Mouse (Mus musculus): ENCODE measurements at regions not wholly inside any gene's neighbourhood (a gene's known extent, or its start where the extent isn't known, plus 50 kb on each side); places are given as distances from the start of the nearest gene placed in this dataset.

GRCm38 (mm10) chr19:52707679-52708078 lies 332.3 kb downstream of the Xpnpep1 start:
- DNase-seq (ENCODE audit: low read depth), result peak; percentile 69

GRCm38 (mm10) chr19:52661009-52661408 lies 379.0 kb downstream of the Xpnpep1 start:
- no peak for TF ChIP-seq CTCF (IDR thresholded peaks at IDR 0.05; ENCODE audit: borderline replicate concordance, extremely low read depth, insufficient read depth, insufficient read length)
- no peak for TF ChIP-seq POLR2A (IDR thresholded peaks at IDR 0.05; ENCODE audit: borderline replicate concordance, extremely low read depth, insufficient read depth, insufficient read length, poor library complexity, severe bottlenecking)
- peak; percentile 78 for DNase-seq (ENCODE audit: low read depth)

More at GRCm38 (mm10) chr19:52707679-52708078, 332.3 kb downstream of the Xpnpep1 start:
- no peak for TF ChIP-seq CTCF (IDR thresholded peaks at IDR 0.05; ENCODE audit: borderline replicate concordance, extremely low read depth, insufficient read depth, insufficient read length)

- TF ChIP-seq POLR2A (IDR thresholded peaks at IDR 0.05; ENCODE audit: borderline replicate concordance, extremely low read depth, insufficient read depth, insufficient read length, poor library complexity, severe bottlenecking), result no peak
- TF ChIP-seq CTCF (IDR thresholded peaks at IDR 0.05; ENCODE audit: borderline replicate concordance, extremely low read depth, insufficient read depth, insufficient read length), result no peak
- peak; percentile 92 for DNase-seq (ENCODE audit: low read depth)
These were observed 383.3 kb downstream of the Ins1 start for GRCm38 (mm10) chr19:52647066-52648046.

GRCm38 (mm10) chr19:52640228-52640627 lies 376.1 kb downstream of the Ins1 start:
- DNase-seq (ENCODE audit: low read depth), result no peak
- no peak for TF ChIP-seq CTCF (IDR thresholded peaks at IDR 0.05; ENCODE audit: borderline replicate concordance, extremely low read depth, insufficient read depth, insufficient read length)
- no peak for TF ChIP-seq POLR2A (IDR thresholded peaks at IDR 0.05; ENCODE audit: borderline replicate concordance, extremely low read depth, insufficient read depth, insufficient read length, poor library complexity, severe bottlenecking)

DNA sequence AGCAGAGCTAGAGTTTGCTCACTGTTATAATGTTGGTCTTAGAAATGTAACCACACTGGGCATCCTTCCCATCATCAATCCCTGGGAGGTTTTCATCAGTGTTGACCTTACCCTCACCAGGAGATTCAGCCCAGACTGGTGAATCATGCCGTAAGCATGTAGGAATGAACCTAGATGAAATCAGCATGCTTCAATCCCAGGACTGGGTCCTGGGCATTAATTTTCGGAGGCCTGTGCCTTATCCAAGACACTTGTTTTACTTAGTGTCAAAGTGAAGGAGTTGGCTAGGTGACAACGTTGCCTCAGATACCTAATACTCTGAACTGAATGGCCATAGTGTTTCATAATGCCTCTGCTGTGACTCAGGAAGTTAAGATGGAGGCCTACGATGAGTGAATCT lies 368.4 kb downstream of the Ins1 start:
- TF ChIP-seq POLR2A (IDR thresholded peaks at IDR 0.05; ENCODE audit: borderline replicate concordance, extremely low read depth, insufficient read depth, insufficient read length, poor library complexity, severe bottlenecking) (no peak), CTCF (IDR thresholded peaks at IDR 0.05; ENCODE audit: borderline replicate concordance, extremely low read depth, insufficient read depth, insufficient read length) (no peak)
- DNase-seq (ENCODE audit: low read depth), result no peak

DNA sequence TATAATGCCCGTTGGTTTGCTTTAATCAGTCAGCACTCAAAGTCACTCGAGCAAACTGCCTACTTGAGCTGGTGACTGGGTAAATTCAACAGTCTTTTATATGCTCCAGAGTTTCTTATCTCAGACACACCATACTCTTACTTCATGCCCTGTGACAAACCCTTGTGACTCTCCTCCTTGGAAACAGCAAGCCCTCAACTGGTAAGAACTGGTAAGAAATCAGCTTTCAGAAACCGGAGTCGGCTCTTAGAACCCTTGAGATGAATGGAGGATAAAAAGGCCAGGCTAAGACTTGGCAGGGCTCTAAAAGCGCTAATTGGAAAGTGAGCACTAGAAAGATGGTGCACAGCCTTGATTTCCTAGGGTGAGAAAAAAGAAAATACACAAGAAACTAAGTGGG lies 360.2 kb downstream of the Ins1 start:
- no peak for TF ChIP-seq CTCF (IDR thresholded peaks at IDR 0.05; ENCODE audit: borderline replicate concordance, extremely low read depth, insufficient read depth, insufficient read length)
- no peak for TF ChIP-seq POLR2A (IDR thresholded peaks at IDR 0.05; ENCODE audit: borderline replicate concordance, extremely low read depth, insufficient read depth, insufficient read length, poor library complexity, severe bottlenecking)
- DNase-seq (ENCODE audit: low read depth), result peak; percentile 83

DNA sequence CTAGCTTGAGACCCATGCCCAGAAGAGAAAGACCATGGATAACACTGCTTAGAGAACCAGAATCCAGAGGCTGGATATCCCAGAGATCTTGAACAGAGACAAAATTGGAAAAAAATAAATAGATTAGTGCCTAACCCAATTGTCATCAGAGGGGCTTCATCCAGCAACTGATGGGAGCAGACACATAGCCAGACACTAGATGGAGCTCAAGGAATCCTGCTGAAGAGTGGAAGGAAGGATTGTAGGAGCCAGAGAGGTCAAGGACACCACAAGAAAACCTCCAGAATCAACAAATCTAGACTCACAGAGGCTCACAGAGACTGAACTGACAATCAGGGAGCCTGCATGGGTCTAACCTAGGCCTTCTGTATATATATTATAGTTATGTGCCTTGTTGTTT lies 359.4 kb downstream of the Ins1 start:
- TF ChIP-seq CTCF (IDR thresholded peaks at IDR 0.05; ENCODE audit: borderline replicate concordance, extremely low read depth, insufficient read depth, insufficient read length) (peak; percentile 38; the same call in 1 of the 2 replicates), POLR2A (IDR thresholded peaks at IDR 0.05; ENCODE audit: borderline replicate concordance, extremely low read depth, insufficient read depth, insufficient read length, poor library complexity, severe bottlenecking) (no peak)
- DNase-seq (ENCODE audit: low read depth), result peak; percentile 53

- DNase-seq (ENCODE audit: low read depth), result no peak
- TF ChIP-seq CTCF (IDR thresholded peaks at IDR 0.05; ENCODE audit: borderline replicate concordance, extremely low read depth, insufficient read depth, insufficient read length) (no peak), POLR2A (IDR thresholded peaks at IDR 0.05; ENCODE audit: borderline replicate concordance, extremely low read depth, insufficient read depth, insufficient read length, poor library complexity, severe bottlenecking) (no peak)
These were observed 349.3 kb downstream of the Ins1 start for GRCm38 (mm10) chr19:52613353-52613752.

GRCm38 (mm10) chr19:52606859-52607258 lies 342.8 kb downstream of the Ins1 start:
- TF ChIP-seq CTCF (IDR thresholded peaks at IDR 0.05; ENCODE audit: borderline replicate concordance, extremely low read depth, insufficient read depth, insufficient read length) (no peak), POLR2A (IDR thresholded peaks at IDR 0.05; ENCODE audit: borderline replicate concordance, extremely low read depth, insufficient read depth, insufficient read length, poor library complexity, severe bottlenecking) (no peak)
- no peak for DNase-seq (ENCODE audit: low read depth)

- TF ChIP-seq CTCF (IDR thresholded peaks at IDR 0.05; ENCODE audit: borderline replicate concordance, extremely low read depth, insufficient read depth, insufficient read length), result no peak
- no peak for TF ChIP-seq POLR2A (IDR thresholded peaks at IDR 0.05; ENCODE audit: borderline replicate concordance, extremely low read depth, insufficient read depth, insufficient read length, poor library complexity, severe bottlenecking)
- peak; percentile 68 for DNase-seq (ENCODE audit: low read depth)
These were observed 336.3 kb downstream of the Ins1 start for GRCm38 (mm10) chr19:52600410-52600809.

- DNase-seq (ENCODE audit: low read depth), result no peak
- TF ChIP-seq CTCF (IDR thresholded peaks at IDR 0.05; ENCODE audit: borderline replicate concordance, extremely low read depth, insufficient read depth, insufficient read length) (no peak), POLR2A (IDR thresholded peaks at IDR 0.05; ENCODE audit: borderline replicate concordance, extremely low read depth, insufficient read depth, insufficient read length, poor library complexity, severe bottlenecking) (no peak)
These were observed 301.3 kb downstream of the Ins1 start for GRCm38 (mm10) chr19:52565401-52565800.

GRCm38 (mm10) chr19:52534758-52535157 lies 270.7 kb downstream of the Ins1 start:
- peak; percentile 45 for DNase-seq (ENCODE audit: low read depth)

More at GRCm38 (mm10) chr19:52534758-52535157, 270.7 kb downstream of the Ins1 start:
- TF ChIP-seq CTCF (IDR thresholded peaks at IDR 0.05; ENCODE audit: borderline replicate concordance, extremely low read depth, insufficient read depth, insufficient read length), result no peak
- no peak for TF ChIP-seq POLR2A (IDR thresholded peaks at IDR 0.05; ENCODE audit: borderline replicate concordance, extremely low read depth, insufficient read depth, insufficient read length, poor library complexity, severe bottlenecking)
